Mouse (Mus musculus) CH12.LX (cell line): ENCODE measurements around the gene Doc2a.

ENCODE experiments used
- CTCF ChIP-seq, 2 experiments: IDR thresholded peaks in 1 of 2; conservative IDR thresholded peaks in 1 of 2; 2 replicates each; pipeline ENCODE4 v1.5.1; 2011 to 2012; ENCODE audit warnings: low read depth in 2 of 2, low read length in 2 of 2, improper control_type of control experiment in 1 of 2, inconsistent platforms in 1 of 2, mild to moderate bottlenecking in 1 of 2, moderate library complexity in 1 of 2
- MAX ChIP-seq: IDR thresholded peaks from 2 replicates; pipeline ENCODE4 v1.6.1; 2011; ENCODE audit warnings: low read length, improper control_type of control experiment
- NRF1 ChIP-seq: IDR thresholded peaks from 2 replicates; pipeline ENCODE4 v1.6.1; 2014; ENCODE audit warnings: low read depth, mild to moderate bottlenecking, inconsistent platforms, low read length, improper control_type of control experiment, moderate library complexity
- POLR2A ChIP-seq: IDR thresholded peaks from 2 replicates; pipeline ENCODE4 v1.6.1; 2011; ENCODE audit warnings: low read depth, mild to moderate bottlenecking, improper control_type of control experiment, low read length
- TCF12 ChIP-seq: IDR thresholded peaks from 2 replicates; pipeline ENCODE4 v1.6.1; 2014; ENCODE audit warnings: low read depth, mild to moderate bottlenecking, inconsistent platforms, low read length, improper control_type of control experiment

- TF ChIP-seq CTCF (conservative IDR thresholded peaks at IDR 0.05 in 1 of 2, IDR thresholded peaks at IDR 0.05 in 1 of 2; ENCODE audit: low read depth in 2 of 2, low read length in 2 of 2) (no peak), POLR2A (no peak), MAX (no peak), TCF12 (no peak), NRF1 (no peak)
Observed at GRCm38 (mm10) chr7:126847421-126848398, 494 bp downstream of the Doc2a start.
